Comparison of ENCODE assay signal across 8 mouse cellular contexts in genomic region chr1:89092442-89092991, GRCm38 (mm10). TPM values are rescaled to one million over a fixed set of nuclear protein-coding genes. Genes with fewer than 3 reads are reported as not detected.
DNase-seq lines count a peak whose midpoint lies in the region; ATAC-seq and TF ChIP-seq lines count a peak whose summit lies in the region.

No protein-coding gene starts in this region.

- 4% methylated on average over 19 of the region's 19 CpGs for WGBS in forebrain, postnatal 0 days

- H3K4me2 ChIP-seq in forebrain, postnatal 0 days (ENCODE audit: low read depth), result peak overlapping the region; percentile 0; the same call in 1 of the 2 replicates

- H3K9me3 ChIP-seq in forebrain, postnatal 0 days (ENCODE audit: low read length), result no peaks in the 10 kb centered on the region

- peak; percentile 49 to 71 for DNase-seq in adrenal gland, adult (ENCODE audit: inconsistent age in 2 of 2, low spot score in 1 of 2)
- no peak for DNase-seq in adrenal gland, adult 8-10 months
- peak; percentile 71 for DNase-seq in forebrain, postnatal 0 days
- peak; percentile 59 to 68 for DNase-seq in heart, postnatal 14 days
- DNase-seq in layer of hippocampus, adult 11-12 months (ENCODE audit: low spot score), result peak; percentile 72
- DNase-seq in lung, postnatal 10 days, result peak; percentile 84
- DNase-seq in right cerebral cortex, postnatal 36 days (ENCODE audit: low spot score in 2 of 2), result peak; percentile 84
- no peak for DNase-seq in ovary, postnatal 14 days (ENCODE audit: low spot score)

- peaks cover 25% of the 10 kb centered on the region for H3K4me1 ChIP-seq in forebrain, postnatal 0 days (ENCODE audit: insufficient read depth)

- H3K4me3 ChIP-seq in forebrain, postnatal 0 days (ENCODE audit: low read depth, low read length), result no peak overlapping the region

- ATAC-seq in forebrain, postnatal 0 days, result peak; percentile 72

- TF ChIP-seq CTCF in forebrain, postnatal 0 days (IDR thresholded peaks at IDR 0.05; ENCODE audit: low read depth), result no peak

- 0 out of 2 replicates have a peak overlapping the region, but pooled peaks have one; percentile 22 for H3K27ac ChIP-seq in forebrain, postnatal 0 days (ENCODE audit: low read depth, low read length)

- no peaks in the 10 kb centered on the region for H3K27me3 ChIP-seq in forebrain, postnatal 0 days (ENCODE audit: insufficient read depth, low read length)

- peak overlapping the region; percentile 23; the same call in 1 of the 2 replicates for H3K9ac ChIP-seq in forebrain, postnatal 0 days

- intact Hi-C loops in heart, postnatal 14 days (cut with DNase I), result loop anchor here (5.0 kb wide), 1 partner anchor 45 kb away; no protein-coding TSS in a partner anchor

- no peaks in the 10 kb centered on the region for H3K36me3 ChIP-seq in forebrain, postnatal 0 days (ENCODE audit: insufficient read depth)

RNA-seq across cellular contexts. Expression of gene Sh3bp4, which starts 22.3 kb away (rescaled TPM):
- 10 to 100 TPM; 19.5 to 29.4 (median 26.4) TPM for total RNA-seq in adrenal gland, adult 8-10 months (2022)
- 29.0 and 29.6 TPM in 2 replicates for total RNA-seq in forebrain, postnatal 0 days (2014; rRNA removed)
- 17.4 and 18.9 TPM in 2 replicates for polyA plus RNA-seq in forebrain, postnatal 0 days (2015; fragmentation: Nextera tagmentation; extraction: Ambion mirVana)
- total RNA-seq in heart, postnatal 14 days (2021), result 10 to 100 TPM; 15.5 to 17.1 TPM

Comparison
In these comparisons a context has a peak if more than half of its experiments do, and no peak if none do; other contexts are left out.
1. DNase-seq: peak in adrenal gland, adult (2 of 2), forebrain, postnatal 0 days (single experiment), heart, postnatal 14 days (2 of 2), layer of hippocampus, adult 11-12 months (single experiment), lung, postnatal 10 days (single experiment) and right cerebral cortex, postnatal 36 days (2 of 2); none in adrenal gland, adult 8-10 months (single experiment) and ovary, postnatal 14 days (single experiment).